Mouse (Mus musculus): ENCODE measurements around the gene Vwf. TPM values are rescaled to one million over a fixed set of nuclear protein-coding genes. Genes with fewer than 3 reads are reported as not detected.

The Vwf gene
- total RNA-seq, 2 experiments from 2014 or later: 86.0 to 87.2 TPM

Other genes starting within 250 kb of the Vwf start
- gene Ltbr, start 232.9 kb upstream of the Vwf start, total RNA-seq (2021): 10 to 100 TPM; 49.2 to 53.7 TPM
- 1 to 10 TPM in 1 of 2 experiments, under 1 TPM in 1; 0.83 to 1.1 TPM for gene Scnn1a, start 226.1 kb upstream of the Vwf start, total RNA-seq (2021)
- 10 to 100 TPM; 63.3 to 65.2 TPM for gene Tnfrsf1a, start 197.4 kb upstream of the Vwf start, total RNA-seq (2021)
- gene Plekhg6, start 166.0 kb upstream of the Vwf start, total RNA-seq (2021): not detected
- 10 to 100 TPM; 72.4 to 73.3 TPM for gene Cd9, start 52.0 kb upstream of the Vwf start, total RNA-seq (2021)
- under 1 TPM in 1 of 2 experiments, not detected in 1; 0.29 TPM for gene Ano2, start 143.6 kb downstream of the Vwf start, total RNA-seq (2021)